Comparison of ENCODE assay signal across 9 mouse cellular contexts in the genomic region with DNA sequence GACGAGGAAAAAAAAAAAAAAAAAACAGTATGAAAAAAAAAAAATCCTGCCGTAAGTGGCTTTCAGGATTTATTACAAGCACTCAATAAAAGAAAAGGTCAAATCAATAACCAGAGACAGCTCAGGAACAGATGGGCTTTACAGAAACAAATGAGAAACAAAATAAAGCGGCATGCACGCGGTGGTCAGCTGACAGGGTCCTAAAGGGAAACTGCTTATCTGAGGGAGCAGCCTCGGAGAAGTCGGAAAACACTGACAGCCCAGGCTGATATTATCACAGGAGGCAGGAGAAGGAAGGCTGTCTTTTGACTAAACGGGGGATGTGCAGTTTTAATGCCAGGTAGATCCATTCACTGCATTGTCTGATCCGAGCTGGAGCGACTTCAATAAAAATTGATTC.
DNase-seq lines count a peak whose midpoint lies in the region; ATAC-seq lines count a peak whose summit lies in the region.
"Had no signal": no experiment of that assay in that cellular context is flagged by ENCODE, and none has a peak within 500 bp of the region (broad histone marks: within the 10 kb centered on the region; RNA-seq: fewer than 3 reads in every experiment).

No protein-coding gene starts in this region.

- no peaks in the 10 kb centered on the region for H3K27me3 ChIP-seq in heart, embryonic 13.5 days (replicated peaks)
- H3K27me3 ChIP-seq in embryonic facial prominence, embryonic 12.5 days = no peaks in the 10 kb centered on the region
- no peaks in the 10 kb centered on the region for H3K27me3 ChIP-seq in intestine, embryonic 14.5 days (replicated peaks; ENCODE audit: control insufficient read depth, insufficient read depth, low read length)
- H3K27me3 ChIP-seq in midbrain, embryonic 16.5 days (ENCODE audit: control insufficient read depth, insufficient read depth, low read depth, low read length) = no peaks in the 10 kb centered on the region

- intact Hi-C loops in heart, postnatal 25 days (cut with DNase I) = no loop called here

- no peak for DNase-seq in heart, postnatal 25 days (ENCODE audit: low spot score)
- DNase-seq in intestine, embryonic 14.5 days (ENCODE audit: low spot score) = no peak
- DNase-seq in testis, postnatal 10 days (ENCODE audit: low spot score) = no peak
- DNase-seq in left cerebral cortex, adult 11 months (ENCODE audit: low spot score) = no peak

- peak overlapping the region; percentile 65 for H3K9ac ChIP-seq in heart, embryonic 13.5 days
- no peak overlapping the region for H3K9ac ChIP-seq in embryonic facial prominence, embryonic 12.5 days
- no peak overlapping the region for H3K9ac ChIP-seq in intestine, embryonic 14.5 days (ENCODE audit: low read length)
- H3K9ac ChIP-seq in midbrain, embryonic 16.5 days (ENCODE audit: low read depth, low read length) = peak overlapping the region; percentile 59

- 0 out of 2 replicates have a peak overlapping the region, but pooled peaks have one; percentile 8 for H3K27ac ChIP-seq in heart, embryonic 13.5 days (replicated peaks)
- no peak overlapping the region for H3K27ac ChIP-seq in embryonic facial prominence, embryonic 12.5 days
- no peak overlapping the region for H3K27ac ChIP-seq in intestine, embryonic 14.5 days (ENCODE audit: low read depth)
- no peak overlapping the region for H3K27ac ChIP-seq in midbrain, embryonic 16.5 days (ENCODE audit: low read length)

- H3K4me3 ChIP-seq in heart, embryonic 13.5 days = peak overlapping the region; percentile 45
- peak overlapping the region; percentile 24 for H3K4me3 ChIP-seq in embryonic facial prominence, embryonic 12.5 days
- peak overlapping the region; percentile 20 for H3K4me3 ChIP-seq in intestine, embryonic 14.5 days (ENCODE audit: low read depth, low read length)
- H3K4me3 ChIP-seq in midbrain, embryonic 16.5 days (ENCODE audit: low read depth, low read length) = peak overlapping the region; percentile 42

- H3K36me3 ChIP-seq in heart, embryonic 13.5 days = peaks cover 43% of the 10 kb centered on the region
- H3K36me3 ChIP-seq in embryonic facial prominence, embryonic 12.5 days = peaks cover 30% of the 10 kb centered on the region
- peaks cover 19% of the 10 kb centered on the region for H3K36me3 ChIP-seq in intestine, embryonic 14.5 days (ENCODE audit: control insufficient read depth, insufficient read depth, low read length)
- peaks cover 11% of the 10 kb centered on the region for H3K36me3 ChIP-seq in midbrain, embryonic 16.5 days (ENCODE audit: control insufficient read depth, insufficient read depth, low read length)
- H3K36me3 ChIP-seq: G1E had no signal

- WGBS in heart, embryonic 13.5 days = 23% methylated on average over 10 of the region's 10 CpGs
- WGBS in embryonic facial prominence, embryonic 12.5 days = 43% methylated on average over 10 of the region's 10 CpGs
- WGBS in intestine, embryonic 14.5 days = 34% methylated on average over 10 of the region's 10 CpGs
- 28% methylated on average over 10 of the region's 10 CpGs for WGBS in midbrain, embryonic 16.5 days

- H3K4me1 ChIP-seq in heart, embryonic 13.5 days = peaks cover 22% of the 10 kb centered on the region
- peaks cover 6% of the 10 kb centered on the region for H3K4me1 ChIP-seq in embryonic facial prominence, embryonic 12.5 days
- peaks cover 6% of the 10 kb centered on the region; the same call in 1 of the 2 replicates for H3K4me1 ChIP-seq in intestine, embryonic 14.5 days (replicated peaks; ENCODE audit: control insufficient read depth, insufficient read depth, low read length)
- 0 out of 2 replicates have a peak, but pooled peaks cover 2% of the 10 kb centered on the region for H3K4me1 ChIP-seq in midbrain, embryonic 16.5 days (ENCODE audit: control insufficient read depth, insufficient read depth, low read length)

- ATAC-seq in heart, embryonic 13.5 days (ENCODE audit: extremely low read depth, insufficient number of reproducible peaks, low FRiP score, low TSS enrichment) = no peak
- no peak for ATAC-seq in embryonic facial prominence, embryonic 12.5 days (ENCODE audit: insufficient number of reproducible peaks, insufficient read depth, low FRiP score, low TSS enrichment)
- no peak for ATAC-seq in intestine, embryonic 14.5 days (replicated peaks; ENCODE audit: low FRiP score, low TSS enrichment, low read depth)
- ATAC-seq in midbrain, embryonic 16.5 days = peak; percentile 63; the same call in 1 of the 2 replicates
- ATAC-seq in megakaryocyte progenitor cell, adult 5-6 weeks (replicated peaks; ENCODE audit: poor library complexity) = no peak

- peak overlapping the region; percentile 68 for H3K4me2 ChIP-seq in heart, embryonic 13.5 days
- H3K4me2 ChIP-seq in embryonic facial prominence, embryonic 12.5 days (replicated peaks) = peak overlapping the region; percentile 45
- peak overlapping the region; percentile 48 for H3K4me2 ChIP-seq in intestine, embryonic 14.5 days (ENCODE audit: low read length)
- H3K4me2 ChIP-seq in midbrain, embryonic 16.5 days (ENCODE audit: low read length) = peak overlapping the region; percentile 60

- 0 out of 2 replicates have a peak, but pooled peaks cover 6% of the 10 kb centered on the region for H3K9me3 ChIP-seq in heart, embryonic 13.5 days
- no peaks in the 10 kb centered on the region for H3K9me3 ChIP-seq in embryonic facial prominence, embryonic 12.5 days
- no peaks in the 10 kb centered on the region for H3K9me3 ChIP-seq in intestine, embryonic 14.5 days (ENCODE audit: control insufficient read depth, low read length)
- H3K9me3 ChIP-seq in midbrain, embryonic 16.5 days (replicated peaks; ENCODE audit: control insufficient read depth, low read length, poor library complexity, severe bottlenecking) = no peaks in the 10 kb centered on the region; the same call in 1 of the 2 replicates
- H3K9me3 ChIP-seq: G1E had no signal

Comparison
In these comparisons a context has a peak if more than half of its experiments do, and no peak if none do; other contexts are left out.
1. H3K9ac ChIP-seq: peak in heart, embryonic 13.5 days (single experiment) and midbrain, embryonic 16.5 days (single experiment); none in embryonic facial prominence, embryonic 12.5 days (single experiment) and intestine, embryonic 14.5 days (single experiment).
2. Peak in every context shown above with its lines, with median percentiles within 50 percentile points of each other: H3K4me2 ChIP-seq and H3K4me3 ChIP-seq.